Mouse (Mus musculus): ENCODE measurements around the gene Ddah1. TPM values are rescaled to one million over a fixed set of nuclear protein-coding genes. Genes with fewer than 3 reads are reported as not detected.

The Ddah1 gene
- polyA plus RNA-seq, 1 experiment from 2014 or later = 38.8 TPM

- H3K27me3 ChIP-seq = no peaks in the 10 kb centered on the region
- no peak overlapping the region for H3K9ac ChIP-seq
- ATAC-seq (ENCODE audit: insufficient number of reproducible peaks, insufficient read depth, low FRiP score, low TSS enrichment) = no peak
These were observed 86.4 kb downstream of the Ddah1 start for GRCm38 (mm10) chr3:145844891-145845290.

GRCm38 (mm10) chr3:145846255-145846654 lies 87.8 kb downstream of the Ddah1 start:
- Histone ChIP-seq H3K27ac (no peak overlapping the region), H3K27me3 (no peaks in the 10 kb centered on the region), H3K4me2 (replicated peaks) (no peak overlapping the region), H3K9me3 (no peaks in the 10 kb centered on the region), H3K4me1 (peaks cover 7% of the 10 kb centered on the region; the same call in 1 of the 2 replicates), H3K4me3 (no peak overlapping the region), H3K36me3 (no peaks in the 10 kb centered on the region), H3K9ac (no peak overlapping the region)
- WGBS = 91% methylated on average over 2 of the region's 2 CpGs
- no peak for ATAC-seq (ENCODE audit: insufficient number of reproducible peaks, insufficient read depth, low FRiP score, low TSS enrichment)

More at GRCm38 (mm10) chr3:145844891-145845290, 86.4 kb downstream of the Ddah1 start:
- Histone ChIP-seq H3K36me3 (no peaks in the 10 kb centered on the region), H3K27ac (no peak overlapping the region), H3K4me1 (peaks cover 7% of the 10 kb centered on the region; the same call in 1 of the 2 replicates), H3K4me2 (replicated peaks) (no peak overlapping the region), H3K4me3 (no peak overlapping the region), H3K9me3 (no peaks in the 10 kb centered on the region)
- 73% methylated on average over 3 of the region's 3 CpGs for WGBS

DNA sequence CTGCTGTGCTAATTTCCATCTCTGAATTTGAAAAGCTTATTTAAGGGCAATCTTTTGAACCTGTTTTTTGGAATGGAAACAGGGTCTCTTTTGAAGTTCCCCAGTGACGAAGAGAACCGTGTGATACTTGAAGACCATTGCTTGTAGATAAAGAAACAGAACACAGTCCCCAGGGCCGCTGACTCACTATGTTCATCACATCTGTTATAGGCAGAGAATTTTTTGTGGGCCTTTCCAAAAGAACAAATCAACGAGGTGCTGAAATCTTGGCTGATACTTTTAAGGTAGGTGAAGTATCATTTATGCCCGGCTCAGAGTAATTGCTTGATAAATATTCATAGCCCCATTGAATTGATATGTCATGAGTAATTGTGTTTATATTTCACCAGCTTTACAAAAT lies 93.6 kb downstream of the Ddah1 start:
- H3K36me3 ChIP-seq = no peaks in the 10 kb centered on the region
- H3K4me3 ChIP-seq = no peak overlapping the region
- ATAC-seq (ENCODE audit: insufficient number of reproducible peaks, insufficient read depth, low FRiP score, low TSS enrichment) = no peak
- H3K4me2 ChIP-seq (replicated peaks) = no peak overlapping the region
- WGBS = 85% methylated on average over 5 of the region's 5 CpGs
- H3K4me1 ChIP-seq = no peaks in the 10 kb centered on the region
- no peaks in the 10 kb centered on the region for H3K27me3 ChIP-seq
- H3K27ac ChIP-seq = no peak overlapping the region
- no peak overlapping the region for H3K9ac ChIP-seq
- no peaks in the 10 kb centered on the region for H3K9me3 ChIP-seq

DNA sequence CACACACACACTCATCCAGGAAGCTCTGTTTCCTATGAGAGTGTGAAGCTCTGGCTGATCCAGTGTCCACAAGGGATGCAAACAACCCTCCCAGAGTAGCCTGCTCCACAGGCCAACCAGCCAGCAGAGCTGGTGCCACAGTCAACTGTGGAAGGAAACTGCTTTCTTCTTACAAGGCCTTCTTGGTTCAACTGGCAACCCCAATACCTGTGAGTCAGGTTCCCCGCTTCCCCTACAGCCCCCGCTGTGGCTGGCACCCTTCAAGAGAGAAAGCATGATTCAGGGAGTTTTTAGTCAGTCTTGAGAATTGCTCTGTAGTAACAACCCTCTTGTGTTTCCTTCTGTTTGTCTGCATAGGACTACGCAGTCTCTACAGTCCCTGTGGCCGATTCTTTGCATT lies 94.3 kb downstream of the Ddah1 start:
- WGBS = 91% methylated on average over 4 of the region's 4 CpGs
- no peaks in the 10 kb centered on the region for H3K9me3 ChIP-seq
- H3K36me3 ChIP-seq = no peaks in the 10 kb centered on the region
- no peaks in the 10 kb centered on the region for H3K27me3 ChIP-seq
- ATAC-seq (ENCODE audit: insufficient number of reproducible peaks, insufficient read depth, low FRiP score, low TSS enrichment) = no peak
- H3K4me3 ChIP-seq = no peak overlapping the region
- H3K4me2 ChIP-seq (replicated peaks) = no peak overlapping the region
- no peak overlapping the region for H3K9ac ChIP-seq
- H3K4me1 ChIP-seq = no peaks in the 10 kb centered on the region
- no peak overlapping the region for H3K27ac ChIP-seq

- H3K27me3 ChIP-seq = no peaks in the 10 kb centered on the region
- no peak for ATAC-seq (ENCODE audit: insufficient number of reproducible peaks, insufficient read depth, low FRiP score, low TSS enrichment)
- no peaks in the 10 kb centered on the region for H3K9me3 ChIP-seq
- no peaks in the 10 kb centered on the region for H3K36me3 ChIP-seq
- no peak overlapping the region for H3K9ac ChIP-seq
- 90% methylated on average over 4 of the region's 4 CpGs for WGBS
- H3K4me1 ChIP-seq = no peaks in the 10 kb centered on the region
- H3K4me3 ChIP-seq = no peak overlapping the region
- H3K4me2 ChIP-seq (replicated peaks) = no peak overlapping the region
- no peak overlapping the region for H3K27ac ChIP-seq
These were observed 95.2 kb downstream of the Ddah1 start for GRCm38 (mm10) chr3:145853713-145854112.

DNA sequence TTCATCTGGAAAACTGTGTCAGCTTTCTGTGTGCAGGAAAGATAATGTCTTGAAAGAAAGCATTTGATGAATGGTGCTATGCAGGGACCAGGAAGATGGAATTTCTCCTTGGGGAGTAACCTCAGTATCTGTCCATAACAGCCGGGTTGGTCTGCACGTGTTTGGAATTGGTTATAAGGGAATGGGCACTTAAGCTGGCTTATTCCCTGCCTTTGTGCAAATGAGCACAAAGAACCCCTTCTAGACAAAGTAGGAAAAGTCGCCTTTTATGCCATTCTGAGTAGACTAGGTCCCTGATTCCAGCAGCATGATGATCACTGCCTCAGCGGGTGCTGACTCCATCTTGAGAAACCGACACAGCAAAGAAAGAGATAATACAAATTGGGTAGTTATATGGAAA lies 96.0 kb downstream of the Ddah1 start:
- H3K9me3 ChIP-seq = no peaks in the 10 kb centered on the region
- H3K4me2 ChIP-seq (replicated peaks) = no peak overlapping the region
- 70% methylated on average over 5 of the region's 5 CpGs for WGBS
- H3K36me3 ChIP-seq = no peaks in the 10 kb centered on the region
- no peak overlapping the region for H3K4me3 ChIP-seq
- ATAC-seq (ENCODE audit: insufficient number of reproducible peaks, insufficient read depth, low FRiP score, low TSS enrichment) = no peak
- no peak overlapping the region for H3K27ac ChIP-seq
- H3K4me1 ChIP-seq = no peaks in the 10 kb centered on the region
- no peaks in the 10 kb centered on the region for H3K27me3 ChIP-seq
- H3K9ac ChIP-seq = no peak overlapping the region

DNA sequence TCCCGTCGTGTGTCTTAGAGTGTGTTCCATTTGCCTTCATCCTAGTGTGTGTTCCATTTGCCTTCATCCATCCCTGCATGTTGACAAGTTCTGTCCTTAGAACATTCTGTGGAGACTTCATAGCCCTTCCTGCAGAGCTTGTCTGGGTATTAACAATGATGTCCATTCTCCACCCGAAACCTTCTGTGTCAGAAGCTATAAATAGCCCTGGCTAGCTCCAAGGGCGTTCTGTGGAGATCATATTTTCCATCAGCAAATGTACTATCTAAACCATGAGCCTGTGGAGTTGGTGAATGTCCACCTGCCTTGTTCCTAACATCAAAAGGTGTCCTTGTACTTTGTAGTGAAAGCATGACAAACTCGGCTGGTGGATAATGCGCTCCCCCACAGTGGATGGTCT lies 96.8 kb downstream of the Ddah1 start:
- WGBS = 87% methylated on average over 6 of the region's 6 CpGs

DNA sequence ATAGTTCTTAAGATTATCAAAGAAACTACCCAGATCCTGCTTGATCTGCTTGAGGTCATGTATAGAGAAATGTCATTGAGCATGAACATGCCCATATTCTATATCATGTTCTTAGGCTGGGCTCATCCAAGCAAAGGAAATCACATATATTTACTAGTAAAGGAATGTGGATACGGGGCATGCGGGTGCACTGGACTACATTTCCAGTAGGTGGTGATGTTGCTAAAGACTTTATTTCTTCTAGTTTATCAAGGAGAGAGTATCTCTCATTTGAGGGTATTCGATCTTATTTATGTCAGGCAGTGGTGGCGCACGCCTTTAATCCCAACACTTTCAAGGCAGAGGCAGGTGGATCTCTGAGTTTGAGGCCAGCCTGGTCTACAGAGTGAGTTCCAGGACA lies 99.9 kb downstream of the Ddah1 start:
- Histone ChIP-seq H3K4me2 (replicated peaks) (no peak overlapping the region), H3K9me3 (no peaks in the 10 kb centered on the region), H3K27ac (no peak overlapping the region), H3K4me1 (no peaks in the 10 kb centered on the region), H3K27me3 (no peaks in the 10 kb centered on the region), H3K36me3 (no peaks in the 10 kb centered on the region), H3K4me3 (no peak overlapping the region), H3K9ac (no peak overlapping the region)
- WGBS = 95% methylated on average over 5 of the region's 5 CpGs
- ATAC-seq (ENCODE audit: insufficient number of reproducible peaks, insufficient read depth, low FRiP score, low TSS enrichment) = no peak

More for the DNA sequence above, 96.8 kb downstream of the Ddah1 start:
- Histone ChIP-seq H3K9ac (no peak overlapping the region), H3K4me2 (replicated peaks) (no peak overlapping the region), H3K36me3 (no peaks in the 10 kb centered on the region), H3K4me1 (no peaks in the 10 kb centered on the region), H3K9me3 (no peaks in the 10 kb centered on the region), H3K27me3 (no peaks in the 10 kb centered on the region), H3K4me3 (no peak overlapping the region), H3K27ac (no peak overlapping the region)
- no peak for ATAC-seq (ENCODE audit: insufficient number of reproducible peaks, insufficient read depth, low FRiP score, low TSS enrichment)

GRCm38 (mm10) chr3:145862521-145862920 lies 104.0 kb downstream of the Ddah1 start:
- 81% methylated on average over 4 of the region's 4 CpGs for WGBS
- H3K9me3 ChIP-seq = no peaks in the 10 kb centered on the region
- no peak overlapping the region for H3K27ac ChIP-seq
- no peaks in the 10 kb centered on the region for H3K4me1 ChIP-seq
- H3K4me2 ChIP-seq (replicated peaks) = no peak overlapping the region
- no peak overlapping the region for H3K4me3 ChIP-seq
- no peaks in the 10 kb centered on the region for H3K36me3 ChIP-seq
- no peak for ATAC-seq (ENCODE audit: insufficient number of reproducible peaks, insufficient read depth, low FRiP score, low TSS enrichment)
- H3K9ac ChIP-seq = no peak overlapping the region
- no peaks in the 10 kb centered on the region for H3K27me3 ChIP-seq

DNA sequence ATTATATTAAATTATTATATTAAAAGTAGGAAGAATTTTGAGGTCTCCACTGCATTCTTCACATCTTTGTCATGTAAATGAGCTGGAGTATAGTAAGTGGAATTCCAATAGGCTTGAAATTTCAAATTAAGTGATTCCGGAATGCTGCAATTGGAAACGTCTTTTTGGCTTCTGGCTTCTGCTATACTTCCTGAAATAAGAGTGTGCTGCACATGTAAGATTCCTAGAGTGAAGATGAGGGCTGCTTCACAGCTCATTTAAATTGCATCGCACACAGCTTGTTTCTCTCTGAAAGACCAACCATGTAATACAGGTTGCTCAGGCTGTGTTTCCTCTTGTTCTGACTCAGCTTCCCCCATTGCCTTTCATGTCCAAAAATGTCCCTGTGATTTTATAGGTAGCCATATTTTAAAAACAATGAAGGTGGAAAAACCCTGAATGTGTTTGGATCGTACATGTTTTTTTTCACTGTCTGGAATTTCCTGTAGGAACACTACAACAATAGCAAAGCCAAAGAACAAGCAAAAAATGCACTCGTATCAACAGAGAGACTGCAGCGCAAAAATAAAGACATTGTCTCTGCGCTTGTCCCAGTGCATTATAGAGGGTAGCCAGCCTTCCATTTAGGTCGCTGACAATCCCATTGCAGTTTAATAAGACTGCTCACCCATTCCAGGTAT lies 105.7 kb downstream of the Ddah1 start:
- no peak for ATAC-seq (ENCODE audit: insufficient number of reproducible peaks, insufficient read depth, low FRiP score, low TSS enrichment)
- Histone ChIP-seq H3K27ac (no peak overlapping the region), H3K36me3 (no peaks in the 10 kb centered on the region), H3K9me3 (no peaks in the 10 kb centered on the region), H3K4me3 (no peak overlapping the region), H3K9ac (no peak overlapping the region), H3K27me3 (no peaks in the 10 kb centered on the region), H3K4me1 (no peaks in the 10 kb centered on the region), H3K4me2 (replicated peaks) (no peak overlapping the region)
- WGBS = 79% methylated on average over 8 of the region's 8 CpGs

- no peaks in the 10 kb centered on the region for H3K27me3 ChIP-seq
- no peak overlapping the region for H3K4me2 ChIP-seq (replicated peaks)
- no peaks in the 10 kb centered on the region for H3K9me3 ChIP-seq
- no peaks in the 10 kb centered on the region for H3K36me3 ChIP-seq
- 94% methylated on average over 7 of the region's 10 CpGs for WGBS
- no peak for ATAC-seq (ENCODE audit: insufficient number of reproducible peaks, insufficient read depth, low FRiP score, low TSS enrichment)
- no peak overlapping the region for H3K27ac ChIP-seq
- H3K4me1 ChIP-seq = no peaks in the 10 kb centered on the region
- no peak overlapping the region for H3K9ac ChIP-seq
- H3K4me3 ChIP-seq = no peak overlapping the region
These were observed 106.3 kb downstream of the Ddah1 start for GRCm38 (mm10) chr3:145864713-145865233.

DNA sequence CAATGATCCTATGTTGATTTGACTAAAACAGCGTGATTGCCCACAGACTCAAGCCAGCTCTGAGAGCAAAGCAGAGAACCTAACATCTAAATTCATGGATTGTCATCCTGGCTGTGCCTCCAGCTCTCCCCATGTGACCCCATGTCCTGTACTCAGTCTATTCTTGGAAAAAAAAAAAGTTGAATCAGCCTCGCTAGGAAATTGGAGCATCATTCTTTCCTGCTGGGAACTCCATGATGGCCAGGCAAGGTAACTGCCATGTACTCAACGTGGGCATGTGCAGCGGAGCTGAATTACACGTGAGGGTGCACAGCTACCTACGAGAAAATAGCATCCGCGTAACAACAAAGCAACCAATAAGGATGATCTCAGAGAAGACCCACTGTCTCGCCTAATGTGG lies 114.2 kb downstream of the Ddah1 start:
- WGBS = 91% methylated on average over 9 of the region's 9 CpGs
- Histone ChIP-seq H3K27me3 (no peaks in the 10 kb centered on the region), H3K27ac (no peak overlapping the region), H3K4me3 (no peak overlapping the region), H3K9ac (no peak overlapping the region), H3K9me3 (no peaks in the 10 kb centered on the region), H3K4me1 (no peaks in the 10 kb centered on the region), H3K4me2 (replicated peaks) (no peak overlapping the region), H3K36me3 (no peaks in the 10 kb centered on the region)
- no peak for ATAC-seq (ENCODE audit: insufficient number of reproducible peaks, insufficient read depth, low FRiP score, low TSS enrichment)
